Mouse (Mus musculus): ENCODE results near the gene Fam161b.

GRCm38 (mm10) chr12:84304554-84304953 lies 57.1 kb downstream of the Fam161b start:
- TF ChIP-seq CTCF (IDR thresholded peaks at IDR 0.05; ENCODE audit: borderline replicate concordance, insufficient read depth, low read depth, low read length) (no peak), POLR2A (IDR thresholded peaks at IDR 0.05; ENCODE audit: borderline replicate concordance, insufficient read depth, low read length) (no peak)

Measured in cerebellum, adult 2 months (tissue).